ENCODE assay signal across 20 mouse cellular contexts in the genomic region with DNA sequence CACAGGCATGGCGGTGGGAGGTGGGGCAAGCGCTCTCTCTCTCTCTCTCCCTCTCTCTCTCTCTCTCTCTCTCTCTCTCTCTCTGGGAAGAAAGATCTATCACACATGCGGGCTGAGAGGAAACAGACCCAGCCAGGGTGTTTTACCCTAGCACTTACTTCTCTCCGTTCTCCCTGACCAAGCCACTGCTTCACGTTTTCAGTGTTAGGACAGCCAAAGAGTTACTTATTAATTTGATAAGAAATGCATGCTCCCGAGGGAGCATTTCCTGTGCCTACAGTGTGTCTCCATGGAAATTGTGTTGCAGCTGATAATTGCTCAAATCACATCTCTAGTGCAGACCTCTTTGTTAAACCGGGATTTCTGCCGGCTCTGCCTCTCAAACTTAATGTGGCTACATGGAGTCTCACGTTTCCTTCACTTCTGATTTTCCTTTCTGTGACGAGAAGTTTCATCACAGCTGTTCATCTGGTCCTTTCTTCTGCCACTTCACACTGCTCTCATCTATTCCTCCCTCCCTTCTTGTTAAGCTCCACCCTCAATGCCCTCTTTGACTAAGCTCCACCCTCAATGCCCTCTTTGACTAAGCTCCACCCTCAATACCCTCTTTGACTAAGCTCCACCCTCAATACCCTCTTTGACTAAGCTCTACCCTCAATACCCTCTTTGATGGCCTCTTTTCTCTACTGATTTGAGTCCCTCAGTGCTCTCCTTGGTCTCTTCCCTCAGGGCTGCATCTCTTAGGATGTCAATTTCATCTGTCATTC. TPM values are rescaled to one million over a fixed set of nuclear protein-coding genes. Genes with fewer than 3 reads are reported as not detected.
DNase-seq lines count a peak whose midpoint lies in the region; ATAC-seq and TF ChIP-seq lines count a peak whose summit lies in the region.
"Had no signal": no experiment of that assay in that cellular context is flagged by ENCODE, and none has a peak within 500 bp of the region (broad histone marks: within the 10 kb centered on the region; RNA-seq: fewer than 3 reads in every experiment).

No protein-coding gene starts in this region.

- H3K9ac ChIP-seq in embryonic facial prominence, embryonic 14.5 days (ENCODE audit: low read depth, low read length): no peak overlapping the region
- H3K9ac ChIP-seq in liver, embryonic 12.5 days: no peak overlapping the region
- H3K9ac ChIP-seq: embryonic facial prominence, embryonic 12.5 days; hindbrain, embryonic 15.5 days; limb, embryonic 15.5 days had no signal

- no peak for TF ChIP-seq CTCF in brain, embryonic 14.5 days (IDR thresholded peaks at IDR 0.05; ENCODE audit: borderline replicate concordance, extremely low read depth, insufficient read depth, insufficient read length)

- no peak for ATAC-seq in embryonic facial prominence, embryonic 14.5 days (ENCODE audit: low read depth)
- no peak for ATAC-seq in liver, embryonic 12.5 days
- ATAC-seq: lung, postnatal 0 days had no signal

- H3K27ac ChIP-seq in embryonic facial prominence, embryonic 14.5 days (replicated peaks; ENCODE audit: low read depth, low read length): no peak overlapping the region
- no peak overlapping the region for H3K27ac ChIP-seq in embryonic facial prominence, embryonic 10.5 days (replicated peaks)
- no peak overlapping the region for H3K27ac ChIP-seq in liver, embryonic 12.5 days
- H3K27ac ChIP-seq: embryonic facial prominence, embryonic 12.5 days; heart, adult 2 months; hindbrain, embryonic 15.5 days; limb, embryonic 15.5 days had no signal

- H3K27me3 ChIP-seq in embryonic facial prominence, embryonic 14.5 days (replicated peaks; ENCODE audit: control insufficient read depth, insufficient read depth, low read length): no peaks in the 10 kb centered on the region
- H3K27me3 ChIP-seq in embryonic facial prominence, embryonic 10.5 days (replicated peaks; ENCODE audit: low read depth, poor library complexity, severe bottlenecking): no peaks in the 10 kb centered on the region
- H3K27me3 ChIP-seq in liver, embryonic 12.5 days (replicated peaks): no peaks in the 10 kb centered on the region
- no peaks in the 10 kb centered on the region for H3K27me3 ChIP-seq in myocyte (ENCODE audit: control insufficient read depth, insufficient read depth, insufficient read length)
- H3K27me3 ChIP-seq: embryonic facial prominence, embryonic 12.5 days; hindbrain, embryonic 15.5 days; limb, embryonic 15.5 days had no signal

- DNase-seq in embryonic facial prominence, embryonic 14.5 days (ENCODE audit: low spot score): peak; percentile 12
- DNase-seq in embryonic facial prominence, embryonic 10.5 days (ENCODE audit: low spot score): no peak
- no peak for DNase-seq in liver
- DNase-seq in brain, embryonic 14.5 days (ENCODE audit: low read depth): peak; percentile 29
- DNase-seq in testis, postnatal 14 days (ENCODE audit: low spot score): no peak
- no peak for DNase-seq in layer of hippocampus, adult 11-12 months (ENCODE audit: low spot score)
- DNase-seq: adrenal gland, adult 2 months; cerebellum, adult 11-12 months; cerebellum, postnatal 36 days; gastrocnemius, postnatal 10 days; heart, adult 2 months; heart, postnatal 14 days; kidney, adult 8-10 months; thymus, postnatal 36 days had no signal

- 45% methylated on average over 10 of the region's 10 CpGs for WGBS in embryonic facial prominence, embryonic 14.5 days
- WGBS in embryonic facial prominence, embryonic 10.5 days: 60% methylated on average over 10 of the region's 10 CpGs
- WGBS in liver, embryonic 12.5 days (ENCODE audit: insufficient replicate concordance): 39% methylated on average over 10 of the region's 10 CpGs

- TF ChIP-seq POLR2A in brain, embryonic 14.5 days (IDR thresholded peaks at IDR 0.05; ENCODE audit: borderline replicate concordance, extremely low read depth, insufficient read depth, insufficient read length, poor library complexity, severe bottlenecking): no peak
- no peak for TF ChIP-seq POLR2A in myocyte (IDR thresholded peaks at IDR 0.05; ENCODE audit: insufficient read length, low read depth)

- no peaks in the 10 kb centered on the region for H3K4me1 ChIP-seq in embryonic facial prominence, embryonic 14.5 days (ENCODE audit: control insufficient read depth, insufficient read depth, low read length)
- H3K4me1 ChIP-seq in embryonic facial prominence, embryonic 10.5 days: no peaks in the 10 kb centered on the region
- H3K4me1 ChIP-seq in liver, embryonic 12.5 days: no peaks in the 10 kb centered on the region
- H3K4me1 ChIP-seq: embryonic facial prominence, embryonic 12.5 days; limb, embryonic 15.5 days had no signal

- no peaks in the 10 kb centered on the region for H3K36me3 ChIP-seq in embryonic facial prominence, embryonic 14.5 days (ENCODE audit: control insufficient read depth, insufficient read depth, low read length)
- no peaks in the 10 kb centered on the region for H3K36me3 ChIP-seq in embryonic facial prominence, embryonic 10.5 days (replicated peaks)
- no peaks in the 10 kb centered on the region for H3K36me3 ChIP-seq in liver, embryonic 12.5 days
- H3K36me3 ChIP-seq in myocyte (ENCODE audit: control insufficient read depth, insufficient read depth): no peaks in the 10 kb centered on the region
- H3K36me3 ChIP-seq: embryonic facial prominence, embryonic 12.5 days; hindbrain, embryonic 15.5 days; limb, embryonic 15.5 days had no signal

- H3K9me3 ChIP-seq in embryonic facial prominence, embryonic 14.5 days (ENCODE audit: control insufficient read depth, low read length): no peaks in the 10 kb centered on the region
- H3K9me3 ChIP-seq in embryonic facial prominence, embryonic 10.5 days: no peaks in the 10 kb centered on the region
- H3K9me3 ChIP-seq in liver, embryonic 12.5 days (replicated peaks): no peaks in the 10 kb centered on the region
- H3K9me3 ChIP-seq: embryonic facial prominence, embryonic 12.5 days; hindbrain, embryonic 15.5 days; limb, embryonic 15.5 days had no signal

- no peak overlapping the region for H3ac ChIP-seq in myocyte (ENCODE audit: control insufficient read depth, insufficient read length)

- no peak overlapping the region for H3K4me3 ChIP-seq in embryonic facial prominence, embryonic 14.5 days (ENCODE audit: low read depth, low read length)
- no peak overlapping the region for H3K4me3 ChIP-seq in embryonic facial prominence, embryonic 10.5 days
- no peak overlapping the region for H3K4me3 ChIP-seq in liver, embryonic 12.5 days
- no peak overlapping the region for H3K4me3 ChIP-seq in myocyte
- H3K4me3 ChIP-seq: embryonic facial prominence, embryonic 12.5 days; heart, adult 2 months; hindbrain, embryonic 15.5 days; limb, embryonic 15.5 days had no signal

- H3K4me2 ChIP-seq in embryonic facial prominence, embryonic 14.5 days (ENCODE audit: low read depth, low read length): no peak overlapping the region
- 0 out of 2 replicates have a peak overlapping the region, but pooled peaks have one; percentile 6 for H3K4me2 ChIP-seq in liver, embryonic 12.5 days
- peak overlapping the region; percentile 16 for H3K4me2 ChIP-seq in myocyte (ENCODE audit: low read depth)
- H3K4me2 ChIP-seq: embryonic facial prominence, embryonic 12.5 days; hindbrain, embryonic 15.5 days; limb, embryonic 15.5 days had no signal

- H3K79me2 ChIP-seq in myocyte (ENCODE audit: control insufficient read depth, insufficient read depth): no peaks in the 10 kb centered on the region

TF ChIP-seq in myocyte, 11 proteins besides CTCF, POLR2A, EP300 and RAD21:
- no peak for TF ChIP-seq MYOD1 (IDR thresholded peaks at IDR 0.05; ENCODE audit: control insufficient read depth in 1 of 3, insufficient read length in 2 of 3, low read depth in 2 of 3)
- no peak for TF ChIP-seq TCF12 (IDR thresholded peaks at IDR 0.05; ENCODE audit: insufficient read depth, poor library complexity, severe bottlenecking)
- no peak for TF ChIP-seq MAX (IDR thresholded peaks at IDR 0.05; ENCODE audit: low read depth)
- no peak for TF ChIP-seq USF1 (IDR thresholded peaks at IDR 0.05; ENCODE audit: low read depth)
- no peak for TF ChIP-seq CEBPB (IDR thresholded peaks at IDR 0.05; ENCODE audit: insufficient read depth, poor library complexity, severe bottlenecking)
- no peak for TF ChIP-seq E2F4 (IDR thresholded peaks at IDR 0.05; ENCODE audit: insufficient read depth)
- TF ChIP-seq MYOG (IDR thresholded peaks at IDR 0.05; ENCODE audit: control insufficient read depth in 1 of 3, insufficient read depth in 1 of 3, insufficient read length in 2 of 3, low read depth in 2 of 3): no peak
- TF ChIP-seq POLR2AphosphoS2 (IDR thresholded peaks at IDR 0.05; ENCODE audit: insufficient read length, low read depth): no peak
- TF ChIP-seq REST (IDR thresholded peaks at IDR 0.05; ENCODE audit: insufficient read depth, insufficient read length): no peak
- TF ChIP-seq TCF3 (IDR thresholded peaks at IDR 0.05; ENCODE audit: insufficient read length, low read depth): no peak
- no peak for TF ChIP-seq SRF (IDR thresholded peaks at IDR 0.05; ENCODE audit: control insufficient read depth, insufficient read length, low read depth)
TF ChIP-seq in myocyte: peak in this region for 0.

RNA-seq across cellular contexts. Expression of gene Sidt1, which starts 30.7 kb away (rescaled TPM):
- 2.0 and 2.1 TPM in 2 replicates for polyA plus RNA-seq in embryonic facial prominence, embryonic 14.5 days (2014; fragmentation: Nextera tagmentation; extraction: Ambion mirVana)
- polyA plus RNA-seq in embryonic facial prominence, embryonic 10.5 days (2016; fragmentation: Nextera tagmentation; extraction: Ambion mirVana): 0.21 and 0.29 TPM in 2 replicates
- not detected in 2 replicates for polyA plus RNA-seq in liver, embryonic 12.5 days (2016; fragmentation: Nextera tagmentation; extraction: Ambion mirVana)
- polyA plus RNA-seq in brain, embryonic 14.5 days (2012; rRNA removed): 5.1 and 7.9 TPM in 2 replicates
- not detected for polyA plus RNA-seq in myocyte (2012; fragmentation: generic; extraction: Trizol)

RNA-seq across cellular contexts. Expression of gene Spice1, which starts 44.6 kb away (rescaled TPM):
- polyA plus RNA-seq in embryonic facial prominence, embryonic 14.5 days (2014; fragmentation: Nextera tagmentation; extraction: Ambion mirVana): 28.8 and 29.2 TPM in 2 replicates
- polyA plus RNA-seq in embryonic facial prominence, embryonic 10.5 days (2016; fragmentation: Nextera tagmentation; extraction: Ambion mirVana): 33.9 and 34.5 TPM in 2 replicates
- 14.1 and 15.6 TPM in 2 replicates for polyA plus RNA-seq in liver, embryonic 12.5 days (2016; fragmentation: Nextera tagmentation; extraction: Ambion mirVana)
- 16.6 and 24.8 TPM in 2 replicates for polyA plus RNA-seq in brain, embryonic 14.5 days (2012; rRNA removed)
- polyA plus RNA-seq in myocyte (2012; fragmentation: generic; extraction: Trizol): 4.1 TPM

Comparison
In these comparisons a context has a peak if more than half of its experiments do, and no peak if none do; other contexts are left out.
1. DNase-seq: peak in embryonic facial prominence, embryonic 14.5 days (single experiment) and brain, embryonic 14.5 days (single experiment); none in embryonic facial prominence, embryonic 10.5 days (single experiment), liver (single experiment), testis, postnatal 14 days (single experiment) and layer of hippocampus, adult 11-12 months (single experiment).